Mouse (Mus musculus) liver, embryonic 12.5 days (tissue): ENCODE measurements at regions not wholly inside any gene's neighbourhood (a gene's known extent, or its start where the extent isn't known, plus 50 kb on each side); places are given as distances from the start of the nearest gene placed in this dataset.

Experiments used
- ATAC-seq: fragments of 200-750 bp; cut with Nextera tagmentation; 2 replicates; pipeline ENCODE4 v1.8.0; 2017; ENCODE audit warnings: moderate number of reproducible peaks, mild to moderate bottlenecking, moderate library complexity
- H3K27ac ChIP-seq: fragments of 300-500 bp; sonication (generic); 2 replicates; pipeline ENCODE4 v1.5.1; 2016; ENCODE audit warnings: mild to moderate bottlenecking
- H3K27me3 ChIP-seq: fragments of 300-500 bp; sonication (generic); replicated peaks from 2 replicates; pipeline ENCODE4 v1.6.1; 2016; ENCODE audit warnings: mild to moderate bottlenecking, moderate library complexity
- H3K36me3 ChIP-seq: fragments of 300-500 bp; sonication (generic); 2 replicates; pipeline ENCODE4 v1.6.1; 2016; ENCODE audit warnings: mild to moderate bottlenecking, moderate library complexity
- H3K4me1 ChIP-seq: fragments of 300-500 bp; sonication (generic); 2 replicates; pipeline ENCODE4 v1.6.1; 2016
- H3K4me2 ChIP-seq: fragments of 300-500 bp; sonication (generic); 2 replicates; pipeline ENCODE4 v1.6.1; 2016; ENCODE audit warnings: mild to moderate bottlenecking, moderate library complexity
- H3K4me3 ChIP-seq: fragments of 300-500 bp; sonication (generic); 2 replicates; pipeline ENCODE4 v1.5.1; 2016; ENCODE audit warnings: mild to moderate bottlenecking, moderate library complexity
- H3K9ac ChIP-seq: fragments of 300-500 bp; sonication (generic); 2 replicates; pipeline ENCODE4 v1.6.1; 2016; ENCODE audit warnings: mild to moderate bottlenecking, moderate library complexity
- H3K9me3 ChIP-seq: fragments of 300-500 bp; sonication (generic); replicated peaks from 2 replicates; pipeline ENCODE4 v1.6.1; 2016; ENCODE audit warnings: mild to moderate bottlenecking, moderate library complexity
- WGBS: fragments of 180-500 bp; shearing (Covaris S2); methylation state at CpG from one replicate; pipeline ENCODE4 v1.1.7; 2016; ENCODE audit not compliant: insufficient replicate concordance; 5-methylcytosine and 5-hydroxymethylcytosine counted together

DNA sequence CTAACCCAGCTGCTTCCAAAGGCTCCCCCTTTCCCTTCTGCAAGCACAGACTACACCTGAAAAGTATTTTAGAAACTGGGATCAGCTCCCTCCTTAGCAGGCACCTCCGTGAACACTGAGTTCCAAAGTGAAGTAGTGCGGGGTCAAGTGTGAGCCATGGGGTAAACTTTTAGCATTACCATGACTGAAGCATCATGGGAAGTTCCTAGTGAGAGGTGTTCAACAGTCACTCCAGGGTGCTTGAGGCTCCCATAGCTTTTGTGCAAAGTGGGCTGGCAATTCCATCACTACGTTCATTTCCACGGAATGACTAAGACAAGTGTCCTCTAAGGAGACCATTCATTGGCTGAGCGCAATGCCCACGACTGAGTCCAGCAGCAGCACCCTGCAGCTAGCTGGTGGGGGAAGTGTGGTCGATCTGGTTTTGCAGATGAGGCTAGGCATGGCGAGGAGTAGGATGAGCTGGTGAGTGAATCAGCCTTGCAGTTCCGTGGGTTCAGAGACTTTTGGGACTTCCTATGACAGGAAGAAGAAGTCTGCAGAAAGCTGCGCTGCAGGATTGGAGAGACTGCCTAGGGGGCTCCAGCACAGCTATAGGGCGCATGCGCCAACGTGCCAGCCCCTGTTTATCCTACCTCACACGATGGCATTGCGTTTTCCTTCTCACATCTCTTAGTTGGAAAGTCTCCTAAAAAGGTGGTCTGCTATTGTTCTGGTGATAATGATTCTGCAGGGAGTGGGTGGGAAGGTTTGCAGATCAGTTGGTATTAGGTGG is 73.4 kb downstream of the Fam43a start:
- H3K9ac ChIP-seq: no peak overlapping the region
- ATAC-seq: no peak
- H3K27ac ChIP-seq: no peak overlapping the region
- H3K36me3 ChIP-seq: no peaks in the 10 kb centered on the region
- H3K27me3 ChIP-seq: no peaks in the 10 kb centered on the region
- no peak overlapping the region for H3K4me3 ChIP-seq
- 42% methylated on average over 15 of the region's 15 CpGs for WGBS
- no peak overlapping the region for H3K4me2 ChIP-seq
- no peaks in the 10 kb centered on the region for H3K9me3 ChIP-seq
- H3K4me1 ChIP-seq: no peaks in the 10 kb centered on the region

GRCm38 (mm10) chr16:30673662-30674061 is 74.1 kb downstream of the Fam43a start:
- no peaks in the 10 kb centered on the region for H3K27me3 ChIP-seq
- ATAC-seq: no peak
- no peak overlapping the region for H3K4me3 ChIP-seq
- H3K36me3 ChIP-seq: no peaks in the 10 kb centered on the region
- H3K9ac ChIP-seq: no peak overlapping the region
- H3K4me2 ChIP-seq: no peak overlapping the region
- 74% methylated on average over 15 of the region's 15 CpGs for WGBS
- no peak overlapping the region for H3K27ac ChIP-seq
- H3K9me3 ChIP-seq: no peaks in the 10 kb centered on the region
- H3K4me1 ChIP-seq: no peaks in the 10 kb centered on the region

DNA sequence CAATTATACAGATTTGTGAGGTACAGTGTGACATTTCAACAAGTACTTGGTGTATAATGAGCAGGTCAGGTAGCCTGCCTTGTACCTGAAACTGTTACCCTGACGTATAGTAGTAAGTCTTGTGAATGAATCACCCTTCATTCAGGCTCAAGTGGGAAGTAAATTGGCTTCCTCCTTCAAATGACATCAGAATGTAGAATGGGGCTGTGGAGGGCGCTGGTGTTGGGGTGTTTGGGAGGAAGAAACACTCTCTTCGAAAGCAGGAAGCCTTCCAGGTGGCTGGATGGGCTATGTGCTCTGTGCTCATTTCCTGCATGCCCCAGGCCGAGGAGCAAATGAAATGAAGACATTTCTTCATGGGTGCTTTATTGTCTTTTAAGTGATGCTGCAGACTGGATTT is 76.3 kb downstream of the Fam43a start:
- Histone ChIP-seq H3K4me3 (no peak overlapping the region), H3K9ac (no peak overlapping the region), H3K27ac (no peak overlapping the region), H3K9me3 (no peaks in the 10 kb centered on the region), H3K4me1 (no peaks in the 10 kb centered on the region), H3K27me3 (no peaks in the 10 kb centered on the region), H3K36me3 (no peaks in the 10 kb centered on the region), H3K4me2 (no peak overlapping the region)
- WGBS: 29% methylated on average over 4 of the region's 4 CpGs
- ATAC-seq: no peak

DNA sequence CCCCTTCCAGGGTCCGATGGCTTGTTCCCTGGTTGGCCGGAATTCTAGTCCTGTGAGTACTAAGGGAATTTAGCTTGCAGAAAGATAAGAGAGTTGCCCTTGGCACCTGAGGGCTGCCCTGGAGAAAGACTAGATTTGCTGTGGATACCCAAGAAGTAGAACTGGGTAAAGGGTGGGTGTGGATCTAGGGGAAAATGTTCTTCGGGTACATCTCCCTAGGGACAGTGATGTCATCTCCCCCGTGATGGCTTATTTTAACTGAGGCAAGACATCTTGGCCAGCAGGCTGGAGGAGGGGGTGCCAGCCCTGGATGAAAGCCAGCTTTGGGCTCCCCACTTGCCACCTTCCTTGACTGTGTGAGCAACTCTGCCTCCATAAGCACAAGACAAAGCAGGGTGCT is 77.5 kb downstream of the Fam43a start:
- Histone ChIP-seq H3K9ac (no peak overlapping the region), H3K4me3 (no peak overlapping the region), H3K9me3 (no peaks in the 10 kb centered on the region), H3K27me3 (no peaks in the 10 kb centered on the region), H3K27ac (no peak overlapping the region), H3K4me2 (no peak overlapping the region), H3K36me3 (no peaks in the 10 kb centered on the region), H3K4me1 (no peaks in the 10 kb centered on the region)
- WGBS: 76% methylated on average over 4 of the region's 4 CpGs
- ATAC-seq: no peak

DNA sequence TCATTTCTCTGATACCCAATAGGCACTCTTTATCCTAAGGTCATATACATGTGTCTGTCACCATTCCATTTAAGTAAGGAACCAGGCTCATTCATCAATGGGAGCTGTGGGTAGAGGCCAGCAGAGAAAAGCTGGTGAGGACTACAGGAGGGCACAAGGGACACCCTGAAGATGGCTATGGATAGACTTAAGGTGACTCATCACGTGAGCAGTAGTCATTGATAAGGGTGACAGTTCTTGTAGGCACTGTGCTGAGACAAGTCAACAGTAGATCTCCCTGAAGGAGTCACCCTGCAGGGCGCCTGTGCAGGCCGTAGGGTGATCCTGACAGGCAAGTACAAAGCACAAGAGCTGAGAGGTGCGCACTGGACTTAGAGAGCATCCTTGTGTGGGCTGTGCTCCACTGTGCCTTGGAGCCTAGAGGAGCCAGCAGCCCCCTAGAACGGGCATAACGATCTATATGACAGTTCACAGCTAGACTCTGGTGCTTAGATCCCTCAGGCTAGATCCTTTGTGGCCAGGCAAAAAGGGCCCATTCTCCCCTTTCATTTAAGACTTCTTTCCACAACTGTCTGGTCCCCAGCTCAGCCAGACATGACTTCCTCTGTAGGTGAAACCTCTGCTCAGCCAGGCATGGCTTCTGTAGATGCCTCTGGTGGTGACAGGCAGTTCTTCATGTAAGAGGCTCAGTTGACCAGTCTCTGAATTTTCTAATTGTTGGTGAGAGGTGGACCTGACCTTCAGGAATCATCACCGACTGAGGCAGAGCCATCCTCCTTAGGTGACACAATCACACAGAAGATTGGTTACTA is 78.6 kb downstream of the Fam43a start:
- Histone ChIP-seq H3K4me1 (no peaks in the 10 kb centered on the region), H3K4me2 (no peak overlapping the region), H3K9ac (no peak overlapping the region), H3K27ac (no peak overlapping the region), H3K36me3 (no peaks in the 10 kb centered on the region), H3K9me3 (no peaks in the 10 kb centered on the region), H3K4me3 (no peak overlapping the region), H3K27me3 (no peaks in the 10 kb centered on the region)
- WGBS: 65% methylated on average over 7 of the region's 7 CpGs
- no peak for ATAC-seq

- H3K4me2 ChIP-seq: no peak overlapping the region
- H3K27ac ChIP-seq: no peak overlapping the region
- ATAC-seq: no peak
- no peaks in the 10 kb centered on the region for H3K4me1 ChIP-seq
- H3K27me3 ChIP-seq: no peaks in the 10 kb centered on the region
- WGBS: 59% methylated on average over 9 of the region's 9 CpGs
- H3K36me3 ChIP-seq: no peaks in the 10 kb centered on the region
- no peak overlapping the region for H3K9ac ChIP-seq
- no peak overlapping the region for H3K4me3 ChIP-seq
- H3K9me3 ChIP-seq: no peaks in the 10 kb centered on the region
These were observed 79.4 kb downstream of the Fam43a start for GRCm38 (mm10) chr16:30678708-30679492.

- Histone ChIP-seq H3K36me3 (no peaks in the 10 kb centered on the region), H3K9me3 (no peaks in the 10 kb centered on the region), H3K4me2 (no peak overlapping the region), H3K9ac (no peak overlapping the region), H3K4me3 (no peak overlapping the region), H3K27ac (no peak overlapping the region), H3K27me3 (no peaks in the 10 kb centered on the region), H3K4me1 (no peaks in the 10 kb centered on the region)
- no peak for ATAC-seq
- WGBS: 64% methylated on average over 3 of the region's 3 CpGs
These were observed 79.9 kb downstream of the Fam43a start for GRCm38 (mm10) chr16:30679493-30679811.

GRCm38 (mm10) chr16:30681421-30681820 is 81.9 kb downstream of the Fam43a start:
- no peak overlapping the region for H3K4me2 ChIP-seq
- H3K27ac ChIP-seq: no peak overlapping the region
- no peaks in the 10 kb centered on the region for H3K27me3 ChIP-seq
- no peak overlapping the region for H3K4me3 ChIP-seq
- H3K4me1 ChIP-seq: no peaks in the 10 kb centered on the region
- no peak overlapping the region for H3K9ac ChIP-seq
- ATAC-seq: no peak
- no peaks in the 10 kb centered on the region for H3K9me3 ChIP-seq
- H3K36me3 ChIP-seq: no peaks in the 10 kb centered on the region
- 68% methylated on average over 4 of the region's 4 CpGs for WGBS

- no peaks in the 10 kb centered on the region for H3K36me3 ChIP-seq
- no peak overlapping the region for H3K4me2 ChIP-seq
- no peak overlapping the region for H3K27ac ChIP-seq
- H3K9me3 ChIP-seq: no peaks in the 10 kb centered on the region
- H3K4me3 ChIP-seq: no peak overlapping the region
- 74% methylated on average over 3 of the region's 3 CpGs for WGBS
- no peaks in the 10 kb centered on the region for H3K27me3 ChIP-seq
- H3K4me1 ChIP-seq: no peaks in the 10 kb centered on the region
- ATAC-seq: no peak
- H3K9ac ChIP-seq: no peak overlapping the region
These were observed 84.5 kb downstream of the Fam43a start for GRCm38 (mm10) chr16:30683986-30684385.

- 22% methylated on average over 6 of the region's 6 CpGs for WGBS
- Histone ChIP-seq H3K9ac (no peak overlapping the region), H3K9me3 (no peaks in the 10 kb centered on the region), H3K4me2 (no peak overlapping the region), H3K27me3 (no peaks in the 10 kb centered on the region), H3K27ac (no peak overlapping the region), H3K4me3 (no peak overlapping the region), H3K4me1 (no peaks in the 10 kb centered on the region), H3K36me3 (no peaks in the 10 kb centered on the region)
- ATAC-seq: no peak
These were observed 87.0 kb downstream of the Fam43a start for GRCm38 (mm10) chr16:30686536-30686935.

DNA sequence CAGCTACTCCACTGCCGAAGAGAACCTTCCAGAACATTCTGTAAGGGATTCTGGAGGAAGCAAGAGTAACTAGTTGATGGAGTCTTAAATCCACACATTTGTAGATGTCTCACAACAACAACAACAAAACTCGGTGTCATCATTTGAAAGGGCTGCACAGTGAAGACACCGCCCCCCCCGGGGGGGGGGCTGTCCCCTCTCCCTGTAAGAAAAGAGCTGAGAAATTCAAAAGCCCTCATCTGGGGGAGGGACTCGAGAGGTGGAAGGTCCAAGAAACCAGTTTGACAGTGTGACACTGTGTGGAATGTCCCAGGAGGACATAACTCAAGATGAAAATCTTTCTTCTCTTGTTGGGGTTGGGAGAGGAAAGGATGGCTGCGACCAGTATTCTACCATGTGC is 87.7 kb downstream of the Fam43a start:
- Histone ChIP-seq H3K27ac (no peak overlapping the region), H3K9ac (no peak overlapping the region), H3K9me3 (no peaks in the 10 kb centered on the region), H3K4me2 (no peak overlapping the region), H3K36me3 (no peaks in the 10 kb centered on the region), H3K4me3 (no peak overlapping the region), H3K4me1 (no peaks in the 10 kb centered on the region), H3K27me3 (no peaks in the 10 kb centered on the region)
- ATAC-seq: no peak
- WGBS: 64% methylated on average over 6 of the region's 6 CpGs

DNA sequence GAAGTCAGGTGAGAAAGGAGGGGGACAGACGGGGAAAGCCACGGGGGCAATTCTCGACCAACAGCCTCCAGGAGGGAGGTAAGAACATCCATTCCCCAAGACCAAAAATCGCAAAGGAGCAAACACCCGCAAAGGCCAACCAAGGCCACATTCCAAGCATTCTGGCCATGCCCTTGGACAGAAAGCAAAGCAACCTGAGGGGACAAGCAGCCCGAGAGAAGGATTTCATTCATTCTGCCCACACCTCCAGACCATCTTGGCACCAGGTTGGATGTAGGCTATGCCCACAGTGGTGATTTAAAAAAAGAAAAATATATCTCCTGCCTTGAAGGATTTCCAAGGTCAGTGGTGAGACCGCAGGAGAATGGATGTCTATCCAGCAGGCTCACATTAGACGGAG is 88.2 kb downstream of the Fam43a start:
- Histone ChIP-seq H3K9me3 (no peaks in the 10 kb centered on the region), H3K4me3 (no peak overlapping the region), H3K4me1 (no peaks in the 10 kb centered on the region), H3K36me3 (no peaks in the 10 kb centered on the region), H3K27ac (no peak overlapping the region), H3K27me3 (no peaks in the 10 kb centered on the region), H3K9ac (no peak overlapping the region), H3K4me2 (no peak overlapping the region)
- ATAC-seq: no peak
- WGBS: 70% methylated on average over 8 of the region's 8 CpGs
